Mouse (Mus musculus): ENCODE results near the gene Dffa.

DNA sequence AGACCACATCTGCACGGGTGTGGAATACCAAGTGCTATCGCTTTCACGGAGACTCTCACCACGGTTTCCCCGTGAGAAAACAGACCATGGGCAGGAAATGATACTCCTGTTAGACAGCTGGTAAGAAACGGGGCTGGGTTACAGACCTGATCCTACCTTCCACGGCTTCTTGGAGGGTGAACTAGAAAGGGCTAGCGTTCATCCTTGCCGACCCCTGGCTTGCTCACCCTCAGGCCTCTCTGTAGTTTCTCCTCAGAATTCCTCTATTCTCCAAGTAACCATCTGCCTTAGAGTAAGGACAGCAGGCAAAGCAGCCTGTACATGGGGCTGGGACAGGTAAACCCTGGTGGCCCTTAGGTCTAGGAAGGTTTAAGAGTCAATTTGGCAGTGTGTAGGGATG is 45.2 kb downstream of the Dffa start:
- TF ChIP-seq CTCF (IDR thresholded peaks at IDR 0.05; ENCODE audit: control insufficient read depth, insufficient read depth, low read length), result no peak
- no peak for TF ChIP-seq POLR2A (IDR thresholded peaks at IDR 0.05; ENCODE audit: borderline replicate concordance, control insufficient read depth, low read depth, low read length)

All from bone marrow, adult 2 months (tissue).